Mouse (Mus musculus) embryonic facial prominence, embryonic 11.5 days (tissue): Measurements from ENCODE around the gene Cnpy1. TPM values are rescaled to one million over a fixed set of nuclear protein-coding genes. Genes with fewer than 3 reads are reported as not detected.

Experiments
- ATAC-seq: fragments of 200-750 bp; cut with Nextera tagmentation; replicated peaks from 2 replicates; pipeline ENCODE4 v1.8.0; 2017; ENCODE audit warnings: low read depth; ENCODE audit not compliant: insufficient number of reproducible peaks, low FRiP score, low TSS enrichment
- DNase-seq: peaks from one replicate; pipeline ENCODE4 v3.0.0-alpha.2; 2015; ENCODE audit warnings: low spot score
- H3K27ac ChIP-seq: fragments of 300-500 bp; sonication (generic); replicated peaks from 2 replicates; pipeline ENCODE4 v1.5.1; 2014; ENCODE audit warnings: mild to moderate bottlenecking, low read depth, low read length, control low read depth
- H3K27me3 ChIP-seq: fragments of 300-500 bp; sonication (generic); 2 replicates; pipeline ENCODE4 v1.6.1; 2014; ENCODE audit warnings: mild to moderate bottlenecking, low read length, moderate library complexity, mixed read lengths; ENCODE audit not compliant: control insufficient read depth, insufficient read depth
- H3K36me3 ChIP-seq: fragments of 300-500 bp; sonication (generic); replicated peaks from 2 replicates; pipeline ENCODE4 v1.6.1; 2014; ENCODE audit warnings: low read depth, mild to moderate bottlenecking, low read length, moderate library complexity, mixed read lengths; ENCODE audit not compliant: control insufficient read depth, insufficient read depth
- H3K4me1 ChIP-seq: fragments of 300-500 bp; sonication (generic); 2 replicates; pipeline ENCODE4 v1.6.1; 2014; ENCODE audit warnings: low read length, mixed read lengths; ENCODE audit not compliant: control insufficient read depth, insufficient read depth
- H3K4me2 ChIP-seq: fragments of 300-500 bp; sonication (generic); 2 replicates; pipeline ENCODE4 v1.6.1; 2014; ENCODE audit warnings: low read depth, mild to moderate bottlenecking, control low read depth, low read length, moderate library complexity
- H3K4me3 ChIP-seq: fragments of 300-500 bp; sonication (generic); 2 replicates; pipeline ENCODE4 v1.5.1; 2014; ENCODE audit warnings: low read depth, low read length, control low read depth
- H3K9ac ChIP-seq: fragments of 300-500 bp; sonication (generic); replicated peaks from 2 replicates; pipeline ENCODE4 v1.6.1; 2014; ENCODE audit warnings: mild to moderate bottlenecking, control low read depth, low read length
- H3K9me3 ChIP-seq: fragments of 300-500 bp; sonication (generic); replicated peaks from 2 replicates; pipeline ENCODE4 v1.6.1; 2016; ENCODE audit warnings: mild to moderate bottlenecking, low read length, inconsistent platforms, mixed read lengths; ENCODE audit not compliant: control insufficient read depth
- WGBS: fragments of 180-500 bp; shearing (Covaris S2); extraction: QIAGEN DNeasy Blood & Tissue Kit; methylation state at CpG from one replicate; pipeline ENCODE4 v1.1.7; 2014; 5-methylcytosine and 5-hydroxymethylcytosine counted together
- polyA plus RNA-seq: library from polyadenylated mRNA; unstranded; fragments of >200 nt; fragmentation: Nextera tagmentation; extraction: Ambion mirVana; gene quantifications from 2 replicates; pipeline ENCODE4 v1.2.1, GENCODE M21; 2014

Gene Cnpy1
- polyA plus RNA-seq, 1 experiment from 2014 or later, result 13.5 TPM

DNA sequence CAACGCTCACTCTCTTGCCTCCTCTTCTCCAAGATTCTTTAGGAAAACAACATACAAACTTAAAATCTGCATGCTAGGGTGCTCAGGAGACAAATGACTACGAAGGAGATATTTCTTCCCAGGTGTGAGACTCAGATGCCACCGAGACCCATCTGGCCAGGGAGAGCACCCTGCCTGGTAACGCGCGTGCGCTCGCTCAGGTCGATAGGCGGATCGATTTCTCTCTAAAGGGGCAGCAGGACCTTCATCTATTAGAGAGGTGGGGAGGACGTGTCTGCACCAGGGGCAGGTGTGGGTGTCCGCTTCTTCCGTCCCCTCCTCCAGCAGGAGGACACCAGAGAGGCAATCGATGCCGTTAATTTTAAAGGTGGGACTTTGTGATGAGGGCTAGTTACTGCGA lies 87.8 kb downstream of the Cnpy1 start:
- whole genome bisulfite sequencing, result 1% methylated on average over 17 of the region's 17 CpGs
- peaks cover 65% of the 10 kb centered on the region for H3K27me3 ChIP-seq
- DNase-seq, result no peak
- H3K4me2 ChIP-seq, result no peak overlapping the region; the same call in 1 of the 2 replicates
- no peaks in the 10 kb centered on the region for H3K36me3 ChIP-seq
- H3K9ac ChIP-seq, result no peak overlapping the region
- H3K4me1 ChIP-seq, result no peaks in the 10 kb centered on the region
- H3K4me3 ChIP-seq, result no peak overlapping the region
- H3K27ac ChIP-seq, result no peak overlapping the region
- no peak for ATAC-seq
- no peaks in the 10 kb centered on the region for H3K9me3 ChIP-seq

DNA sequence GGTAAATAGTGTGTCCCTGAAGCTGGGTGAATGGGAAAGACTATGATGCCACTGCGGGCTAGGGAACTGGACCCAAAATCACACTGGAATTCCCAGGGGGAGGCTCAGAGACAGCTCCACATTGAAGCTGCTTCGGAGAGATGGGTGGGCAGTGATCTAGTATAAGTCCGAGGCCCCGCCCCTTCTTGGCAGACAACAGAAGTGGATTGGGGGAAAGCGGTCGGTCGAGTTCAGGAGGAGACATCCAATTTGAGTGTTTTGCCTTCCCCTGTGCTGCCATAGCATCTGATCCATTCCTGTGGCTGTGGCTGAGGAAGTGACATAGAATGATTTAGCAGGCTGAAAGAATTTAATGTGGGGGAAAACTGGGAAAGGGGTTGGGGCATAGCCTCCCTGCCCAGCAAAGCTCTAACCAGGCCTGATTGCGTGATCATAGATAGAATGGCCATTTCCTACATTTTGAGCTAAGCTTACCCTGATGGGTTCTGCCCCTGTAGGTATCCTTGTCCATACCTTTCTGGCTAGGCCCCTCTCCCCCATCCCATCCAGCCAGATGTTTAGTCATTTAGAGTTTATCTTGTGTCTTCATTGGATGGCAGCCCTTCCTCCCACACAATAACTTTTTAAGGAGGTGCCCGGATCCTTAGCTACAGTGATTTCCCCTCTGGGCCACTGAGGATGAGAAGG lies 88.4 kb downstream of the Cnpy1 start:
- Histone ChIP-seq H3K4me1 (no peaks in the 10 kb centered on the region), H3K4me2 (no peak overlapping the region), H3K27me3 (peaks cover 61% of the 10 kb centered on the region), H3K36me3 (no peaks in the 10 kb centered on the region), H3K9me3 (no peaks in the 10 kb centered on the region), H3K27ac (no peak overlapping the region), H3K4me3 (no peak overlapping the region), H3K9ac (no peak overlapping the region)
- ATAC-seq (no peak), DNase-seq (no peak)
- WGBS, result 4% methylated on average over 9 of the region's 9 CpGs

Other genes with a start within 250 kb of the Cnpy1 start
- 89.2 and 95.2 TPM in 2 replicates for gene Insig1, start 174.4 kb downstream of the Cnpy1 start, polyA plus RNA-seq
- gene En2, start 80.1 kb downstream of the Cnpy1 start, polyA plus RNA-seq, result 0.22 TPM in 1 of 2 replicates, not detected in the other
- gene Rbm33, start 71.3 kb upstream of the Cnpy1 start, polyA plus RNA-seq, result 15.3 and 17.6 TPM in 2 replicates
- 1.6 and 2.9 TPM in 2 replicates for gene Shh, start 221.4 kb upstream of the Cnpy1 start, polyA plus RNA-seq